Mouse (Mus musculus) limb, embryonic 14.5 days (tissue): ENCODE measurements around the gene Rnf222. TPM values are rescaled to one million over a fixed set of nuclear protein-coding genes. Genes with fewer than 3 reads are reported as not detected.

Source experiments
- ATAC-seq: fragments of 200-750 bp; cut with Nextera tagmentation; 2 replicates; pipeline ENCODE4 v1.8.0; 2017; ENCODE audit warnings: low read depth, moderate number of reproducible peaks, moderate TSS enrichment; ENCODE audit not compliant: low FRiP score
- DNase-seq: peaks from one replicate; pipeline ENCODE4 v3.0.0-alpha.2; 2015; ENCODE audit warnings: low spot score
- H3K27ac ChIP-seq: fragments of 300-500 bp; sonication (generic); replicated peaks from 2 replicates; pipeline ENCODE4 v1.5.1; 2014; ENCODE audit warnings: low read depth, mild to moderate bottlenecking, low read length, moderate library complexity, mixed read lengths
- H3K27me3 ChIP-seq: fragments of 300-500 bp; sonication (generic); 2 replicates; pipeline ENCODE4 v1.6.1; 2014; ENCODE audit warnings: low read length, mixed read lengths; ENCODE audit not compliant: control insufficient read depth, insufficient read depth
- H3K36me3 ChIP-seq: fragments of 300-500 bp; sonication (generic); 2 replicates; pipeline ENCODE4 v1.6.1; 2014; ENCODE audit warnings: mild to moderate bottlenecking, low read length, moderate library complexity, mixed read lengths; ENCODE audit not compliant: control insufficient read depth, insufficient read depth
- H3K4me1 ChIP-seq: fragments of 300-500 bp; sonication (generic); 2 replicates; pipeline ENCODE4 v1.6.1; 2014; ENCODE audit warnings: antibody characterized with exemption, low read length, mixed read lengths; ENCODE audit not compliant: control insufficient read depth, insufficient read depth
- H3K4me2 ChIP-seq: fragments of 300-500 bp; sonication (generic); replicated peaks from 2 replicates; pipeline ENCODE4 v1.6.1; 2014; ENCODE audit warnings: low read depth, mild to moderate bottlenecking, low read length, moderate library complexity; ENCODE audit not compliant: severe bottlenecking
- H3K4me3 ChIP-seq: fragments of 300-500 bp; sonication (generic); replicated peaks from 2 replicates; pipeline ENCODE4 v1.5.1; 2014; ENCODE audit warnings: low read length
- H3K9ac ChIP-seq: fragments of 300-500 bp; sonication (generic); 2 replicates; pipeline ENCODE4 v1.6.1; 2014; ENCODE audit warnings: mild to moderate bottlenecking, low read depth, low read length, moderate library complexity; ENCODE audit not compliant: severe bottlenecking
- H3K9me3 ChIP-seq: fragments of 300-500 bp; sonication (generic); 2 replicates; pipeline ENCODE4 v1.6.1; 2016; ENCODE audit warnings: low read length; ENCODE audit not compliant: control insufficient read depth
- POLR2A ChIP-seq: fragments of 200-500 bp; IDR thresholded peaks from 2 replicates; pipeline ENCODE4 v1.8.0; 2012; ENCODE audit warnings: inconsistent platforms, mild to moderate bottlenecking, moderate library complexity, borderline replicate concordance; ENCODE audit not compliant: insufficient read depth, insufficient read length; ENCODE audit errors: extremely low read depth
- WGBS: fragments of 180-500 bp; shearing (Covaris S2); extraction: QIAGEN DNeasy Blood & Tissue Kit; methylation state at CpG from one replicate; pipeline ENCODE4 v1.1.7; 2014; 5-methylcytosine and 5-hydroxymethylcytosine counted together
- polyA plus RNA-seq, 2 experiments: library from polyadenylated mRNA; depleted of rRNA in 1 of 2; stranded (reverse) in 1 of 2; unstranded in 1 of 2; fragments of >200 nt; fragmentation: Nextera tagmentation in 1 of 2; extraction: Ambion mirVana in 1 of 2; gene quantifications; 2 replicates each; pipeline versions ENCODE4 v1.2.1 to v1.2.3; 2012 to 2014

Gene Rnf222
- polyA plus RNA-seq, 2 experiments, result 0.45 to 0.89 TPM

DNA sequence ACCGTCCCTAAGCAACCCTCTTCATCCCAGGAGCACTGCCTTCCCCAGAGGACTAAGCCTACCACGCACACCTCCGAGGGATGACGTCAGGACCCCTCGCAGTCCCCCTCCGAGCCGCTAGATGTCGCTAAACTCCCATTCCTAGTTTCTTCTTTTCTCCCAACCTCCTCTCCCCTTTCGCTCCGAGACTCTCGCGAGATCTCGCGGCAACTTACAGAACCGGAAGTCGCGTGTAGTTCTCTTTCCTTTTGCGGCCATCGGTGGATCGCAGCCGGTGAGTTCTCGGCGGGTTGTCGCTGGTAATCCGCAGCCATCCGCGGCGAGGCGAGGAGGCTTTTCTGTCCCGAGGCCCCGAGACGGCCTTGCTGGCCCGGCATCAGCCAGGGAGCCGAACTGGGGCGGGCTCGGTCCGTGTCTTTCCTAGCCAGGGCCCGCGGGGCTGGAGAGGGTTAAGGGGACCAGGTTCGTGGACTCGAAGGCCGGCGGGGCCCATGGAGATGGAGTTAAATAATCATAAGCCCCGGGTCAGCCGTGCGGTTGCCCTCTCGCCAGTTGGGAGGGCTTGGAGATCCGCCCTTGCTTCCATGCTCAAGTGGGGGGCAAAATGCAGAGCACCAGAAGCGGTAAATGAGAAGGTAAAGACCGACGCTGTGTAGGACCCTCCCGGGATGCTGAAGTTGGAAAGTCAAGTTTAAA lies 13.1 kb downstream of the Rnf222 start, which contains the start of gene Rpl26:
Gene Rpl26 (plus strand): TSS at position 233 of the 696 bp plus-strand sequence.
- peak; percentile 88; the same call in 1 of the 2 replicates for TF ChIP-seq POLR2A
- WGBS, result under 1% methylated on average over 52 of the region's 52 CpGs
- H3K4me2 ChIP-seq, result peak within 1 kb of the TSS; percentile 76
- ATAC-seq (peak; percentile 86), DNase-seq (peak; percentile 98)
- H3K9me3 ChIP-seq, result no peaks in the 10 kb centered on the region
- H3K9ac ChIP-seq, result peak within 1 kb of the TSS; percentile 93
- no peaks in the 10 kb centered on the region for H3K27me3 ChIP-seq
- peak within 1 kb of the TSS; percentile 73 for H3K4me3 ChIP-seq
- H3K4me1 ChIP-seq, result peaks cover 4% of the 10 kb centered on the region; the same call in 1 of the 2 replicates
- H3K36me3 ChIP-seq, result peaks cover 36% of the 10 kb centered on the region
- H3K27ac ChIP-seq, result peak within 1 kb of the TSS; percentile 94

DNA sequence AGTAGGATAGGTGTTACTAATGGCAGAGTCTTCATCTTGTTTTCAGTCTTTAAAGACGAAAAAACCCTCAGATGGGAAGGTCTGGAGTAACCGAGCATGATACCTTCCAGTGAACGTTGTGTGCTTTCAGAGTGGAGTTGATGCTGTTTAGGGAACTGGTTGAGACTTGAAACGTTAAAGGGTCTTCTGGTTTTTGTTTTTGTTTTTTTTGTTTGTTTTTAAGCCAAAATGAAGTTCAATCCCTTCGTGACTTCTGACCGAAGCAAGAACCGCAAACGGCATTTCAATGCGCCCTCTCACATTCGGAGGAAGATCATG lies 13.7 kb downstream of the Rnf222 start:
- H3K27ac ChIP-seq, result peak overlapping the region; percentile 94
- H3K4me1 ChIP-seq, result peaks cover 4% of the 10 kb centered on the region; the same call in 1 of the 2 replicates
- TF ChIP-seq POLR2A, result no peak
- H3K9me3 ChIP-seq, result no peaks in the 10 kb centered on the region
- H3K27me3 ChIP-seq, result no peaks in the 10 kb centered on the region
- peak overlapping the region; percentile 65 for H3K4me2 ChIP-seq
- 2% methylated on average over 9 of the region's 10 CpGs for WGBS
- DNase-seq (no peak), ATAC-seq (no peak)
- H3K4me3 ChIP-seq, result peak overlapping the region; percentile 73
- H3K36me3 ChIP-seq, result peaks cover 36% of the 10 kb centered on the region
- H3K9ac ChIP-seq, result peak overlapping the region; percentile 93

DNA sequence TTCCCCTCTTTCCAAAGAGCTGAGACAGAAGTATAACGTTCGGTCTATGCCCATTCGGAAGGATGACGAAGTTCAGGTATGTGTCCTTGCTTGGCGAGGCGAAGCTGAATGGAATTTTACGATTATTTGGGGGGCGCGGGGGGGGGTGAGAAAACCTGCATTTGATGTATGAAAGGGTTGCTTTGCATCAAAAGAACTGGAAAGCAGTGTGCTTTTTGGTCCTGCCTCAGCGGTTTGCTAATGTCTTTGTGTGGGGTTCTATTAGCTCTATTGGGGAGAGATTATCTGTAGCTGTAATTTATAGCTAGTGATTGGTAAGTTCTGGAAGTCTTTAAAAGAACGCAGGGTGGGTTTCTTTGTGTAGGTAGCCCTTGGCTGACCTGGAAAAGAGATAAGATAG lies 14.0 kb downstream of the Rnf222 start:
- H3K4me2 ChIP-seq, result peak overlapping the region; percentile 65
- H3K4me1 ChIP-seq, result peaks cover 4% of the 10 kb centered on the region; the same call in 1 of the 2 replicates
- no peaks in the 10 kb centered on the region for H3K9me3 ChIP-seq
- no peak overlapping the region for H3K27ac ChIP-seq
- H3K4me3 ChIP-seq, result peak overlapping the region; percentile 73
- no peak for DNase-seq
- TF ChIP-seq POLR2A, result no peak
- peak overlapping the region; percentile 93 for H3K9ac ChIP-seq
- WGBS, result 2% methylated on average over 11 of the region's 11 CpGs
- peaks cover 39% of the 10 kb centered on the region for H3K36me3 ChIP-seq
- ATAC-seq, result no peak
- no peaks in the 10 kb centered on the region for H3K27me3 ChIP-seq

DNA sequence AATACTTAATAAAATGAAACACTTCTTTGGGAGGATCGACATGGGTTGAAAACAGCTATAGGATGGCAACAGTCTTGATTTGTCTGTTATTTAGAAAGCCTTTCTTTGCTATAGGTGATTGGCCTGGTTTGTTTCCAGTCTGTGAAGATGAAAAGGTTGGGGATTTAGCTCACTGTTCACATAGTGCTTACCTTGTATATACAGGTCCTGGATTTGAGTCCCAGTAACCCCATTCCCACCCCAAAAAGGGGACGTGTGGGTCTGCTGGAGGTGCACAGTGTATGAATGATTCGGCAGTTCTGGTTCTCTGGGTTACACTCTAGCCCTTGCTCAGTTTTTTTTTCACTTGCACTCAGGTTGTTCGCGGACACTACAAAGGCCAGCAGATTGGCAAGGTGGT lies 14.5 kb downstream of the Rnf222 start:
- peak overlapping the region; percentile 73 for H3K4me3 ChIP-seq
- H3K9me3 ChIP-seq, result no peaks in the 10 kb centered on the region
- no peaks in the 10 kb centered on the region for H3K27me3 ChIP-seq
- peaks cover 4% of the 10 kb centered on the region; the same call in 1 of the 2 replicates for H3K4me1 ChIP-seq
- ATAC-seq, result no peak
- peak overlapping the region; percentile 65 for H3K4me2 ChIP-seq
- 80% methylated on average over 5 of the region's 5 CpGs for WGBS
- peaks cover 39% of the 10 kb centered on the region for H3K36me3 ChIP-seq
- no peak overlapping the region for H3K27ac ChIP-seq
- H3K9ac ChIP-seq, result peak overlapping the region; percentile 93
- no peak for TF ChIP-seq POLR2A
- no peak for DNase-seq

DNA sequence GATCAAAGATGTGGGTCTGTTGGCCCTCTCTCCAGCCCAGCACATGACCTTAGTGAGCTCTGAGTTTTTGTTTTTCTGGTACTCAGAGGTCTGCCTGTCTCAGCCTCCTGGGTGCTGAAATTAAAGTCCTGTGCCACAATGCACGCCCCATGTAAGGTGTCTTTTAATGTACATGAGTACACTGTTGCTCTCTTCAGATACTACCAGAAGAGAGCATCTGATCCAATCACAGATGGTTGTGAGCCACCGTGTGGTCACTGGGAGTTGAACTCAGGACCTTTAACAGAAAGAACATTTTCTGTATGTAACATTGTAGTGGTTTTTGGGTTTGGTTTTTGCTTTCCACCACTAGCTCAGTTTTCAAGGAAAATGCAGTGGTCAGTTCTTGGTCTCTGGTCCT lies 15.4 kb downstream of the Rnf222 start:
- 97% methylated on average over 2 of the region's 2 CpGs for WGBS
- TF ChIP-seq POLR2A, result no peak
- ATAC-seq, result no peak
- peaks cover 4% of the 10 kb centered on the region; the same call in 1 of the 2 replicates for H3K4me1 ChIP-seq
- no peak overlapping the region for H3K4me2 ChIP-seq
- DNase-seq, result no peak
- no peak overlapping the region for H3K9ac ChIP-seq
- no peaks in the 10 kb centered on the region for H3K27me3 ChIP-seq
- no peak overlapping the region for H3K27ac ChIP-seq
- no peaks in the 10 kb centered on the region for H3K9me3 ChIP-seq
- peaks cover 39% of the 10 kb centered on the region for H3K36me3 ChIP-seq
- no peak overlapping the region for H3K4me3 ChIP-seq
